Mouse (Mus musculus): Measurements from ENCODE around the gene Prkg1. TPM values are rescaled to one million over a fixed set of nuclear protein-coding genes. Genes with fewer than 3 reads are reported as not detected.

Gene Prkg1
- polyA plus RNA-seq, 1 experiment from 2014 or later, result 0.83 TPM

GRCm38 (mm10) chr19:31011528-31012133 lies 753.2 kb downstream of the Prkg1 start:
- no peak overlapping the region for H3K4me2 ChIP-seq
- H3K36me3 ChIP-seq, result no peaks in the 10 kb centered on the region
- H3K27me3 ChIP-seq, result no peaks in the 10 kb centered on the region
- H3K4me1 ChIP-seq (replicated peaks), result no peaks in the 10 kb centered on the region
- no peak overlapping the region for H3K27ac ChIP-seq
- 66% methylated on average over 3 of the region's 3 CpGs for WGBS (ENCODE audit: insufficient replicate concordance)
- no peak overlapping the region for H3K4me3 ChIP-seq (replicated peaks)
- ATAC-seq (ENCODE audit: low read depth), result no peak
- no peak overlapping the region for H3K9ac ChIP-seq
- no peak for DNase-seq
- H3K9me3 ChIP-seq (replicated peaks), result no peaks in the 10 kb centered on the region

GRCm38 (mm10) chr19:30998572-30998971 lies 766.3 kb downstream of the Prkg1 start:
- ATAC-seq (ENCODE audit: low read depth) (no peak), DNase-seq (no peak)
- 66% methylated on average over 2 of the region's 2 CpGs for whole genome bisulfite sequencing (ENCODE audit: insufficient replicate concordance)
- H3K27me3 ChIP-seq, result no peaks in the 10 kb centered on the region
- no peak overlapping the region for H3K9ac ChIP-seq
- no peak overlapping the region for H3K4me2 ChIP-seq
- H3K27ac ChIP-seq, result no peak overlapping the region
- H3K4me1 ChIP-seq (replicated peaks), result no peaks in the 10 kb centered on the region
- no peak overlapping the region for H3K4me3 ChIP-seq (replicated peaks)
- no peaks in the 10 kb centered on the region for H3K36me3 ChIP-seq
- H3K9me3 ChIP-seq (replicated peaks), result no peaks in the 10 kb centered on the region

- Histone ChIP-seq H3K9me3 (replicated peaks) (no peaks in the 10 kb centered on the region), H3K4me2 (no peak overlapping the region), H3K27me3 (no peaks in the 10 kb centered on the region), H3K27ac (no peak overlapping the region), H3K9ac (no peak overlapping the region), H3K4me1 (replicated peaks) (no peaks in the 10 kb centered on the region), H3K36me3 (no peaks in the 10 kb centered on the region), H3K4me3 (replicated peaks) (no peak overlapping the region)
- ATAC-seq (ENCODE audit: low read depth) (no peak), DNase-seq (no peak)
- 76% methylated on average over 4 of the region's 4 CpGs for WGBS (ENCODE audit: insufficient replicate concordance)
These were observed 774.4 kb downstream of the Prkg1 start for GRCm38 (mm10) chr19:30990390-30990789.

- DNase-seq (no peak), ATAC-seq (ENCODE audit: low read depth) (no peak)
- Histone ChIP-seq H3K27me3 (no peaks in the 10 kb centered on the region), H3K36me3 (no peaks in the 10 kb centered on the region), H3K9me3 (replicated peaks) (no peaks in the 10 kb centered on the region), H3K9ac (no peak overlapping the region), H3K4me2 (no peak overlapping the region), H3K4me1 (replicated peaks) (no peaks in the 10 kb centered on the region), H3K27ac (no peak overlapping the region), H3K4me3 (replicated peaks) (no peak overlapping the region)
- whole genome bisulfite sequencing (ENCODE audit: insufficient replicate concordance), result 70% methylated on average over 4 of the region's 4 CpGs
These were observed 782.4 kb downstream of the Prkg1 start for GRCm38 (mm10) chr19:30982436-30982835.

- Histone ChIP-seq H3K36me3 (no peaks in the 10 kb centered on the region), H3K9ac (no peak overlapping the region), H3K9me3 (replicated peaks) (no peaks in the 10 kb centered on the region), H3K4me3 (replicated peaks) (no peak overlapping the region), H3K27ac (no peak overlapping the region), H3K4me2 (no peak overlapping the region), H3K4me1 (replicated peaks) (no peaks in the 10 kb centered on the region), H3K27me3 (no peaks in the 10 kb centered on the region)
- DNase-seq, result no peak
- ATAC-seq (ENCODE audit: low read depth), result no peak
- WGBS (ENCODE audit: insufficient replicate concordance), result 64% methylated on average over 4 of the region's 4 CpGs
These were observed 786.7 kb downstream of the Prkg1 start for GRCm38 (mm10) chr19:30978096-30978495.

GRCm38 (mm10) chr19:30950610-30951009 lies 814.2 kb downstream of the Prkg1 start:
- no peak for ATAC-seq (ENCODE audit: low read depth)
- no peak for DNase-seq
- Histone ChIP-seq H3K9me3 (replicated peaks) (no peaks in the 10 kb centered on the region), H3K36me3 (no peaks in the 10 kb centered on the region), H3K9ac (no peak overlapping the region), H3K4me3 (replicated peaks) (no peak overlapping the region), H3K4me2 (no peak overlapping the region), H3K4me1 (replicated peaks) (no peaks in the 10 kb centered on the region), H3K27me3 (no peaks in the 10 kb centered on the region), H3K27ac (no peak overlapping the region)
- 67% methylated on average over 3 of the region's 3 CpGs for WGBS (ENCODE audit: insufficient replicate concordance)

GRCm38 (mm10) chr19:30948202-30948601 lies 816.6 kb downstream of the Prkg1 start:
- Histone ChIP-seq H3K4me2 (no peak overlapping the region), H3K4me1 (replicated peaks) (no peaks in the 10 kb centered on the region), H3K9me3 (replicated peaks) (no peaks in the 10 kb centered on the region), H3K36me3 (no peaks in the 10 kb centered on the region), H3K27ac (no peak overlapping the region), H3K4me3 (replicated peaks) (no peak overlapping the region), H3K27me3 (no peaks in the 10 kb centered on the region), H3K9ac (no peak overlapping the region)
- ATAC-seq (ENCODE audit: low read depth) (no peak), DNase-seq (no peak)
- WGBS (ENCODE audit: insufficient replicate concordance), result 33% methylated on average over 1 of the region's 1 CpGs

- 2% methylated on average over 5 of the region's 5 CpGs for WGBS (ENCODE audit: insufficient replicate concordance)
- no peaks in the 10 kb centered on the region for H3K36me3 ChIP-seq
- H3K9ac ChIP-seq, result no peak overlapping the region
- H3K9me3 ChIP-seq (replicated peaks), result no peaks in the 10 kb centered on the region
- no peak overlapping the region for H3K27ac ChIP-seq
- no peak for DNase-seq
- H3K4me2 ChIP-seq, result no peak overlapping the region
- H3K27me3 ChIP-seq, result no peaks in the 10 kb centered on the region
- peaks cover 8% of the 10 kb centered on the region for H3K4me1 ChIP-seq (replicated peaks)
- H3K4me3 ChIP-seq (replicated peaks), result no peak overlapping the region
- peak; percentile 65; the same call in 1 of the 2 replicates for ATAC-seq (ENCODE audit: low read depth)
These were observed 822.4 kb downstream of the Prkg1 start for GRCm38 (mm10) chr19:30942369-30942992.

GRCm38 (mm10) chr19:30938058-30938457 lies 826.8 kb downstream of the Prkg1 start:
- Histone ChIP-seq H3K4me2 (no peak overlapping the region), H3K27ac (no peak overlapping the region), H3K9me3 (replicated peaks) (no peaks in the 10 kb centered on the region), H3K27me3 (no peaks in the 10 kb centered on the region), H3K9ac (no peak overlapping the region), H3K36me3 (no peaks in the 10 kb centered on the region), H3K4me1 (replicated peaks) (peaks cover 8% of the 10 kb centered on the region), H3K4me3 (replicated peaks) (no peak overlapping the region)
- WGBS (ENCODE audit: insufficient replicate concordance), result 59% methylated on average over 2 of the region's 2 CpGs
- no peak for DNase-seq
- peak; percentile 65 for ATAC-seq (ENCODE audit: low read depth)

GRCm38 (mm10) chr19:30931469-30932192 lies 833.2 kb downstream of the Prkg1 start:
- DNase-seq (no peak), ATAC-seq (ENCODE audit: low read depth) (no peak)
- Histone ChIP-seq H3K9me3 (replicated peaks) (no peaks in the 10 kb centered on the region), H3K4me3 (replicated peaks) (no peak overlapping the region), H3K27me3 (no peaks in the 10 kb centered on the region), H3K9ac (no peak overlapping the region), H3K36me3 (no peaks in the 10 kb centered on the region), H3K4me2 (no peak overlapping the region), H3K27ac (no peak overlapping the region), H3K4me1 (replicated peaks) (no peaks in the 10 kb centered on the region)
- 62% methylated on average over 5 of the region's 5 CpGs for WGBS (ENCODE audit: insufficient replicate concordance)

GRCm38 (mm10) chr19:30924032-30924431 lies 840.8 kb downstream of the Prkg1 start:
- Histone ChIP-seq H3K4me2 (no peak overlapping the region), H3K36me3 (no peaks in the 10 kb centered on the region), H3K9ac (no peak overlapping the region), H3K4me1 (replicated peaks) (no peaks in the 10 kb centered on the region), H3K4me3 (replicated peaks) (no peak overlapping the region), H3K9me3 (replicated peaks) (no peaks in the 10 kb centered on the region), H3K27me3 (no peaks in the 10 kb centered on the region), H3K27ac (no peak overlapping the region)
- DNase-seq (no peak), ATAC-seq (ENCODE audit: low read depth) (no peak)
- 68% methylated on average over 1 of the region's 1 CpGs for WGBS (ENCODE audit: insufficient replicate concordance)

GRCm38 (mm10) chr19:30902290-30902689 lies 862.5 kb downstream of the Prkg1 start:
- Histone ChIP-seq H3K27ac (no peak overlapping the region), H3K27me3 (no peaks in the 10 kb centered on the region), H3K36me3 (no peaks in the 10 kb centered on the region), H3K9ac (no peak overlapping the region), H3K4me2 (no peak overlapping the region), H3K4me1 (replicated peaks) (no peaks in the 10 kb centered on the region), H3K9me3 (replicated peaks) (no peaks in the 10 kb centered on the region), H3K4me3 (replicated peaks) (no peak overlapping the region)
- no peak for DNase-seq
- no peak for ATAC-seq (ENCODE audit: low read depth)

Measured in liver, embryonic 13.5 days (tissue).